27 mouse cellular contexts compared by ENCODE assay signal in the genomic region with DNA sequence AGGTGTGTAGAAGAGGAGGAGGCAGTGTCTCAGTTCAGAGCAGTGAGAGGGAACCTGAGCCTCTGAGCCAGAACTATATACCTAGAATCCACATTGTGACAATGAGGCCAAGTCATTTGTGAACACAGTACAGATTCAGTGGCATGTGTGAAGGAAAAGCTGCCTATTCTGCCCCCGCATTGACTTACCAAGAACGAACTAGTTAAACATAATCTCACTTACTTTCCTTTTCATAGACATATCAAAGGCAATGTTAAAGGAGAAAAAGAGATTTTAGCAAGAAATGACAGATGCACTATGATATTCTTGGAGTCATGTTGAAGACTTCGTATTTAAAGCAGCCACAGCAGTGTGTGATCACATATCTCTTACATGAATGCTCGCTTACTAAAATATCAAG.
A peak's percentile ranks its signal among the peaks of the same experiment; 100 is the strongest.
DNase-seq lines count a peak whose midpoint lies in the region; ATAC-seq and TF ChIP-seq lines count a peak whose summit lies in the region.
"Had no signal": no experiment of that assay in that cellular context is flagged by ENCODE, and none has a peak within 500 bp of the region (broad histone marks: within the 10 kb centered on the region; RNA-seq: fewer than 3 reads in every experiment).

No protein-coding gene starts in this region.

- 72% methylated on average over 4 of the region's 4 CpGs for WGBS in forebrain, postnatal 0 days
- WGBS in forebrain, embryonic 11.5 days = 95% methylated on average over 4 of the region's 4 CpGs

- peak overlapping the region; percentile 57; the same call in 1 of the 2 replicates for H3K27ac ChIP-seq in forebrain, postnatal 0 days (ENCODE audit: low read depth, low read length)
- H3K27ac ChIP-seq in forebrain, embryonic 11.5 days (ENCODE audit: low read depth, low read length) = no peak overlapping the region
- H3K27ac ChIP-seq: embryonic facial prominence, embryonic 13.5 days; embryonic facial prominence, embryonic 15.5 days; forebrain, embryonic 10.5 days; forebrain, embryonic 13.5 days; forebrain, embryonic 15.5 days had no signal

- no peaks in the 10 kb centered on the region for H3K36me3 ChIP-seq in forebrain, postnatal 0 days (ENCODE audit: insufficient read depth)
- H3K36me3 ChIP-seq in forebrain, embryonic 11.5 days (ENCODE audit: control insufficient read depth, insufficient read depth, low read length) = no peaks in the 10 kb centered on the region
- H3K36me3 ChIP-seq: embryonic facial prominence, embryonic 13.5 days; embryonic facial prominence, embryonic 15.5 days; forebrain, embryonic 10.5 days; forebrain, embryonic 15.5 days; G1E had no signal

- H3K4me3 ChIP-seq in forebrain, postnatal 0 days (ENCODE audit: low read depth, low read length) = no peak overlapping the region
- H3K4me3 ChIP-seq in forebrain, embryonic 11.5 days (ENCODE audit: low read depth, low read length) = no peak overlapping the region
- H3K4me3 ChIP-seq: embryonic facial prominence, embryonic 13.5 days; embryonic facial prominence, embryonic 15.5 days; erythroblast, embryonic 14.5 days; forebrain, embryonic 10.5 days; forebrain, embryonic 13.5 days; forebrain, embryonic 15.5 days had no signal

- H3K9ac ChIP-seq in forebrain, postnatal 0 days = no peak overlapping the region
- no peak overlapping the region for H3K9ac ChIP-seq in forebrain, embryonic 11.5 days (ENCODE audit: low read length)
- H3K9ac ChIP-seq: embryonic facial prominence, embryonic 13.5 days; embryonic facial prominence, embryonic 15.5 days; forebrain, embryonic 13.5 days; forebrain, embryonic 15.5 days had no signal

- DNase-seq in forebrain, postnatal 0 days = peak; percentile 20
- no peak for DNase-seq in forebrain, embryonic 11.5 days (ENCODE audit: low spot score)
- peak; percentile 9 to 25 for DNase-seq in frontal cortex, adult 2 months (ENCODE audit: extremely low spot score in 1 of 2, low spot score in 1 of 2)
- DNase-seq in frontal cortex, postnatal 25 days (ENCODE audit: low spot score in 2 of 2) = no peak
- DNase-seq in heart, postnatal 25 days (ENCODE audit: low spot score) = no peak
- DNase-seq: adrenal gland, adult 8-10 months; adrenal gland, postnatal 14 days; adrenal gland, postnatal 36 days; B cell, adult 2 months; cerebellum, adult 11 months; cerebellum, adult 18-20 months; cerebellum, adult 8-10 months; cerebellum, adult 9-11 months; cerebellum, postnatal 14 days; cerebellum, postnatal 36 days; embryo, embryonic 11 days had no signal

- no peak for TF ChIP-seq CTCF in forebrain, postnatal 0 days (IDR thresholded peaks at IDR 0.05; ENCODE audit: low read depth)

- H3K27me3 ChIP-seq in forebrain, postnatal 0 days (ENCODE audit: insufficient read depth, low read length) = no peaks in the 10 kb centered on the region
- H3K27me3 ChIP-seq in forebrain, embryonic 11.5 days (ENCODE audit: control insufficient read depth, insufficient read depth, low read length) = no peaks in the 10 kb centered on the region
- H3K27me3 ChIP-seq: CH12.LX; embryonic facial prominence, embryonic 13.5 days; embryonic facial prominence, embryonic 15.5 days; forebrain, embryonic 13.5 days; forebrain, embryonic 15.5 days; Patski had no signal

- H3K9me3 ChIP-seq in forebrain, postnatal 0 days (ENCODE audit: low read length) = no peaks in the 10 kb centered on the region
- H3K9me3 ChIP-seq in forebrain, embryonic 11.5 days (ENCODE audit: control insufficient read depth, low read length) = no peaks in the 10 kb centered on the region
- H3K9me3 ChIP-seq: embryonic facial prominence, embryonic 13.5 days; embryonic facial prominence, embryonic 15.5 days; forebrain, embryonic 10.5 days; forebrain, embryonic 13.5 days; forebrain, embryonic 15.5 days; G1E had no signal

- H3K4me2 ChIP-seq in forebrain, postnatal 0 days (ENCODE audit: low read depth) = no peak overlapping the region
- H3K4me2 ChIP-seq in forebrain, embryonic 11.5 days (ENCODE audit: low read depth, low read length, severe bottlenecking) = no peak overlapping the region
- H3K4me2 ChIP-seq: embryonic facial prominence, embryonic 13.5 days; embryonic facial prominence, embryonic 15.5 days; forebrain, embryonic 13.5 days; forebrain, embryonic 15.5 days had no signal

- intact Hi-C loops in heart, postnatal 25 days (cut with DNase I) = no loop called here

- peak; percentile 27; the same call in 1 of the 2 replicates for ATAC-seq in forebrain, postnatal 0 days
- no peak for ATAC-seq in forebrain, embryonic 11.5 days (replicated peaks; ENCODE audit: low FRiP score)
- ATAC-seq: activated CD4-positive, CD25-positive, alpha-beta regulatory T cell, adult 4 months; CD4-positive, CD25-positive, alpha-beta regulatory T cell, adult 4 months; forebrain, embryonic 13.5 days; forebrain, embryonic 15.5 days; Patski had no signal

- no peaks in the 10 kb centered on the region for H3K4me1 ChIP-seq in forebrain, postnatal 0 days (ENCODE audit: insufficient read depth)
- no peaks in the 10 kb centered on the region for H3K4me1 ChIP-seq in forebrain, embryonic 11.5 days (replicated peaks; ENCODE audit: control insufficient read depth, insufficient read depth, low read length)
- H3K4me1 ChIP-seq: embryonic facial prominence, embryonic 13.5 days; embryonic facial prominence, embryonic 15.5 days; forebrain, embryonic 10.5 days; forebrain, embryonic 13.5 days; forebrain, embryonic 15.5 days had no signal

Comparison
In these comparisons a context has a peak if more than half of its experiments do, and no peak if none do; other contexts are left out.
1. DNase-seq: peak in forebrain, postnatal 0 days (single experiment) and frontal cortex, adult 2 months (2 of 2); none in forebrain, embryonic 11.5 days (single experiment), frontal cortex, postnatal 25 days (0 of 2) and heart, postnatal 25 days (single experiment).